Mouse (Mus musculus): ENCODE data around the gene Fgf7.

GRCm38 (mm10) chr2:126006742-126007141 is 27.7 kb upstream of the Fgf7 start:
- TF ChIP-seq CTCF (IDR thresholded peaks at IDR 0.05; ENCODE audit: low read depth) (no peak), EP300 (optimal IDR thresholded peaks at IDR 0.05) (no peak)

Data from stomach, postnatal 0 days (tissue).